Mouse (Mus musculus): ENCODE measurements around the gene Tas2r140. TPM values are rescaled to one million over a fixed set of nuclear protein-coding genes. Genes with fewer than 3 reads are reported as not detected.

Gene Tas2r140
- not detected for polyA plus RNA-seq (2017; shearing (Covaris generic))

DNA sequence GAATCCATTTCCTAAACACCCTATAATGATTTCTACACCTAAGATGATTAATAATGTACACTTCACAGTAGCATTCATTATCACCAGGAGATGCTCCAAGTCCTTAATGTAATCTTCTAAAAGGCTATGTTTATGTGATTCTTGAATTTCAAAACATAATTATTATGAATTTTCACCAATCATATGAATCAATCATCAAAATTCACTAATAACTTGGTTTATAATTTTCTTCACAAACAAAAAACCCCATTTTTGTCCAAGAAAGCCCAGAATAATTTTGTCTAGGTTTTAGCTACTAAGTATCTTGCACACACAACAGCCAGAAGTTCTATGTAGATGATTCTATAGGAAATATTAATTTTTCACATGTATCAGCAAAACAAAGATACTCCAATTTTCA is at the start of gene Tas2r140:
Tas2r140 (minus strand) TSS at position 101 of the 400 bp plus-strand sequence.

DNA sequence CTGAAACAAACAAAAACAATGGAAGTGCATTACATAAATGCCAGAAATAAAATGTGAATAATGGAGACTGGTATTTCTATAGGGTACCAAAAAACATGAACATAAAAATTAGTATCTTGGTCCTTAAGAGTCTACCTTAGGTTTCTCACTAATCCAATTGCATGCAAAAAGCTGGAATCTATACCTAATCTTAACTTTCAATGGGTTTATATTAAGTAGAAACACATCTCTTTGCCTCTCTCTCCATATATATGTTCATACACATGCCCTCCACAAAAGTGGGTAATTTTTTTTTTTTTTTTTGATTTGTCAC is 48.9 kb upstream of the Tas2r140 start, which contains the start of gene Smim10l1:
Smim10l1 (plus strand) TSS at position 301 of the 313 bp plus-strand sequence.

DNA sequence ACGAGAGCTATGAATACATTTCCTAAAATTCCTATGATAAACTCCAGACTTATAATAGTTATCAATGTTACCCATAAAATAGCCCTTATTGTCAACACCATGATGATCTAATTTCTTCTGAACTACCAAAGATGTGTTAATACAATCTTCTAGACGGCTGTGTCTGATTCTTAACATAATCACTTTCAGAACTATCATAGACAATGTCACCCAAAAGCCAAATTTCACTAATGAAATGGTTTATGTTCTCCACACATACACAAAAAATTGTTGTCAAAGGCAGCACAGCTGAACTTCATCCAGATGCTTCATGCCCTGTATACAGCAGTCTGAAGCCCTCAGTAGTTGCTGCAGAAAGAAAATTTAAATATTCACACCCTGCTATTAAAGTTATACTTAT is 18.6 kb downstream of the Tas2r140 start, which contains the start of gene Tas2r103:
Tas2r103 (minus strand) TSS at position 101 of the 400 bp plus-strand sequence.

Other genes starting within 250 kb of the Tas2r140 start
- gene Tas2r123, start 208.7 kb downstream of the Tas2r140 start, polyA plus RNA-seq (2017; shearing (Covaris generic)): not detected
- not detected for gene Tas2r116, start 200.4 kb downstream of the Tas2r140 start, polyA plus RNA-seq (2017; shearing (Covaris generic))
- not detected for gene Tas2r110, start 187.8 kb downstream of the Tas2r140 start, polyA plus RNA-seq (2017; shearing (Covaris generic))
- gene Tas2r113, start 162.8 kb downstream of the Tas2r140 start, polyA plus RNA-seq (2017; shearing (Covaris generic)): not detected
- not detected for gene Tas2r125, start 146.2 kb downstream of the Tas2r140 start, polyA plus RNA-seq (2017; shearing (Covaris generic))
- gene Tas2r129, start 104.7 kb downstream of the Tas2r140 start, polyA plus RNA-seq (2017; shearing (Covaris generic)): not detected
- gene Tas2r131, start 97.9 kb downstream of the Tas2r140 start, polyA plus RNA-seq (2017; shearing (Covaris generic)): not detected
- gene Tas2r109, start 74.9 kb downstream of the Tas2r140 start, polyA plus RNA-seq (2017; shearing (Covaris generic)): not detected
- not detected for gene Tas2r103, start 18.7 kb downstream of the Tas2r140 start, polyA plus RNA-seq (2017; shearing (Covaris generic))
- 11.4 TPM for gene Smim10l1, start 49.1 kb upstream of the Tas2r140 start, polyA plus RNA-seq (2017; shearing (Covaris generic))
- gene 5530400C23Rik, start 236.4 kb upstream of the Tas2r140 start, polyA plus RNA-seq (2017; shearing (Covaris generic)): not detected

All from inflammation-experienced regulatory T-cells, adult 16 weeks (primary cell).